Mouse (Mus musculus) intestine, embryonic 14.5 days (tissue): Measurements from ENCODE around the gene Erich3. TPM values are rescaled to one million over a fixed set of nuclear protein-coding genes. Genes with fewer than 3 reads are reported as not detected.
A peak's percentile ranks its signal among the peaks of the same experiment; 100 is the strongest.

Experiments used
- ATAC-seq: fragments of 200-750 bp; cut with Nextera tagmentation; replicated peaks from 2 replicates; pipeline ENCODE4 v1.8.0; 2017; ENCODE audit warnings: low read depth, moderate number of reproducible peaks, moderate TSS enrichment, moderate library complexity; ENCODE audit not compliant: low FRiP score, low TSS enrichment
- DNase-seq: peaks from one replicate; pipeline ENCODE4 v3.0.0-alpha.2; 2018; ENCODE audit warnings: low spot score
- H3K27ac ChIP-seq: fragments of 300-500 bp; sonication (generic); 2 replicates; pipeline ENCODE4 v1.5.1; 2014; ENCODE audit warnings: low read depth, mild to moderate bottlenecking, control low read depth
- H3K27me3 ChIP-seq: fragments of 300-500 bp; sonication (generic); replicated peaks from 2 replicates; pipeline ENCODE4 v1.6.1; 2014; ENCODE audit warnings: low read length, control low read depth; ENCODE audit not compliant: control insufficient read depth, insufficient read depth
- H3K36me3 ChIP-seq: fragments of 300-500 bp; sonication (generic); 2 replicates; pipeline ENCODE4 v1.6.1; 2014; ENCODE audit warnings: low read length, control low read depth; ENCODE audit not compliant: control insufficient read depth, insufficient read depth
- H3K4me1 ChIP-seq: fragments of 300-500 bp; sonication (generic); replicated peaks from 2 replicates; pipeline ENCODE4 v1.6.1; 2014; ENCODE audit warnings: low read length, control low read depth, mixed read lengths; ENCODE audit not compliant: control insufficient read depth, insufficient read depth
- H3K4me2 ChIP-seq: fragments of 300-500 bp; sonication (generic); 2 replicates; pipeline ENCODE4 v1.6.1; 2014; ENCODE audit warnings: low read length
- H3K4me3 ChIP-seq: fragments of 300-500 bp; sonication (generic); 2 replicates; pipeline ENCODE4 v1.5.1; 2014; ENCODE audit warnings: low read depth, low read length, control low read depth, mixed read lengths
- H3K9ac ChIP-seq: fragments of 300-500 bp; sonication (generic); 2 replicates; pipeline ENCODE4 v1.6.1; 2014; ENCODE audit warnings: mild to moderate bottlenecking, low read length
- H3K9me3 ChIP-seq: fragments of 300-500 bp; sonication (generic); 2 replicates; pipeline ENCODE4 v1.6.1; 2016; ENCODE audit warnings: low read length, control low read depth; ENCODE audit not compliant: control insufficient read depth
- WGBS: fragments of 180-500 bp; shearing (Covaris S2); extraction: QIAGEN DNeasy Blood & Tissue Kit; methylation state at CpG from one replicate; pipeline ENCODE4 v1.1.7; 2014; 5-methylcytosine and 5-hydroxymethylcytosine counted together
- polyA plus RNA-seq: library from polyadenylated mRNA; unstranded; fragments of >200 nt; fragmentation: Nextera tagmentation; extraction: Ambion mirVana; gene quantifications from 2 replicates; pipeline ENCODE4 v1.2.1, GENCODE M21; 2014

The Erich3 gene
- polyA plus RNA-seq, 1 experiment from 2014 or later, result 0.09 TPM

DNA sequence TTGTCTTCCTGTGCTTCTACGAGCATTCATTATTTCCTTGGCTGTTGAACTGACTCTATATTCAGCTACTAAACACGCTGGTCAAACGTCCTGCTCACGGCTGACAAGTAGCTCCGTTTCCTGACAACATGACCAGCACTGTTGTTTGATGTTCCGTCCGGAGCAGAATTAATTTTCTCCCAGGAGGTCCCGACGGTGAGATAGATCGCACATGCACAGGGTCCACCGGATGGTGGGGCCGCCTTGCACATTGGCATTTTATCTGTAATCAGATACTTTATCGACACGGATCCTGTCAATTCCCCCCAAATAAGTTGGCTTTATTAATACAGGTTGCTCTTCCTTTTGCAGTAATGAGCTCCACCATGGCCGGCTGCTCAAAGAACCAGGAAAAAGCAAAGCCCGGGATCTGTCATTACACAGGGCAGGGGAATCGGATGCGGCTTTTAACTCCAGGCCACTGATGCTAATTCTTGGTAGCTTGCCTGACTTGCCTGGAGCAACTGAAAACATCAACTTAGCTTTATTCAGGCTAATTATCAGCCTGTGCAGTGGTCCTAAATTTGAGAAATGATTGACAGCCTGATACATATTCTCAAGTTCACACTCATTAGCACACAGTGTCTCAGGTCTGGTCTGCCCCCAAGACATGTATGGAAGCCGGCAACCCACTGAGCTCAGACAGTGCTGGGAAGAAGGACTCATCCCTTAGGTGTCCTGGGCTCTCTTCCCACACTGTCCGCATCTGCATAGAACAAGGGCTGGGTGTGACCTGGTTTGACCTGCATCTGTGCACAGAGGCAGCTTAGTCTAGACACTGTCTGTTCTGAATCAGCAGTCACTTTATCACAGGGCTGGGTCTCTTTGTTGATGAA lies 14.0 kb upstream of the Erich3 start:
- no peak overlapping the region for H3K9ac ChIP-seq
- H3K4me1 ChIP-seq, result no peaks in the 10 kb centered on the region
- H3K4me2 ChIP-seq, result no peak overlapping the region
- 0 out of 2 replicates have a peak, but pooled peaks have one; percentile 45 for ATAC-seq
- no peaks in the 10 kb centered on the region for H3K27me3 ChIP-seq
- H3K4me3 ChIP-seq, result no peak overlapping the region
- no peaks in the 10 kb centered on the region for H3K9me3 ChIP-seq
- H3K36me3 ChIP-seq, result no peaks in the 10 kb centered on the region
- no peak overlapping the region for H3K27ac ChIP-seq
- WGBS, result 76% methylated on average over 20 of the region's 20 CpGs
- DNase-seq, result no peak

DNA sequence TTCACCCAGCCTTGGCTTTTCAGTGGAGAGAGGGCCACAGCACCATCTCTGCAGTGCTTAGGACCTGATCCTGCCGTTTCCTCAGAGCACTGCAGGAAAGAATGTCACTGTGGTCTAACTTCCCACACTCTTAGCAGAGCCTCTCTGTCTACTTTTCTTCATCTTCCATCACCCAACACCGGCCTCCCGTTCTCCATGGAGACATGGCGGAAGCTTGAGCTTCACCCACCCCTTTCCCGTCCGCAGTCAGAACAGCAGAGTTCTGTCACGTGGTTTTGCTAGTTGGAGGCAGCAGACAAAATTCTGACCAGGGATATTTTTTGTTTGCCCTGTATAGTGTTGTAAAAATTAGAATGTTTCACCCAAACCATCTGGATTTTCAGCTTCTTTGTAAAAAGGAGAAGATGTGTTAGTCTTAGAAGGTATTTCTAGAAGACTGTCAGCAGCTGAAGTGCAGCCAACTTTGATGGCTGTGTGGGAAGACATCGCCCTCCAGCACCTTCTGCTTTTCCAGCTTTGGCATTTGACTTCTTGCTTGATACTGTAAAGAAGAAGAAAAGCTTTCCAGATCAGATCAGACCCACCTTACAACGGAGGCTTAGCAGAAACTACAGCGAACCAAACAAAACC lies 12.4 kb upstream of the Erich3 start:
- DNase-seq, result no peak
- no peaks in the 10 kb centered on the region for H3K4me1 ChIP-seq
- H3K9me3 ChIP-seq, result no peaks in the 10 kb centered on the region
- H3K36me3 ChIP-seq, result no peaks in the 10 kb centered on the region
- H3K9ac ChIP-seq, result no peak overlapping the region
- no peaks in the 10 kb centered on the region for H3K27me3 ChIP-seq
- 73% methylated on average over 10 of the region's 10 CpGs for WGBS
- ATAC-seq, result no peak
- no peak overlapping the region for H3K4me3 ChIP-seq
- H3K4me2 ChIP-seq, result no peak overlapping the region
- no peak overlapping the region for H3K27ac ChIP-seq

DNA sequence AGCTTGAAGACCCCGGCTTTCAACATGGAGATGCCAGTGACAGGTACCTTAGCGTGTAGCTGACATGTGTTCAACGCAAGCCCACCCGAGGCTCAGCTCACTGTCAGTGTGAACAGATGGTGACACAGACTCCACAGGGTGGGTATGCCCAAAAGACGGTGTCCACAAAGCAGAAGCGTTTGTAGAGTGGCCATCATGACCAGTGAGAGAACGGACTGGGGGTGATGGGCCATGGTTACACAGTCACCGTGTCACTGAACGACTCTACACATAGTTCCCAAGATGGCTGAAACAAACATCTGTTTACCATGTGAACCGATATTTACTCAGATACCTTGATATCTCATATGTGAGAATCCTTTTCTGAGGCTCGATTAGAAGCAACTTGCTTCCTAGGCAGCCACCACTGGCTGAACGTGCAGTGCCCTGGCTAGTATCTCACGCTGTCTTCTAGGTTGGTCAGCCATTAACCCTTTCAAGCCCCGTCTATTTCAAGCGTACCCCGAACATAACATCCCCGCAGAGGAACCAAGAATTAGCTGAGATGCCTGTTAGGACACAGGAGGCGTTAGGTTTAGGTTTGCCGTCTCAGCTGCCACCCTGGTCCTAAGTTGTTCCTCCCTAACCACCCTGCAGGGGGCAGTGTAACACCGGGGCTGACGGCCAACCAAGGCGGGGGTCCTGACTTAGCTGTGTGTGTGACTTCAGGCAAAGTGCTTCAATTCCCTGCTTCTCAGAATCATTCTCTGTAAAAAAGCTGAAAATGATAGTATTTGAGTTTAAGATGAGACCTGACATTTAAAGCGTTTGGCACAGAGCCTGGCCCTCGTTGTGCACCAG lies 10.9 kb upstream of the Erich3 start:
- H3K4me1 ChIP-seq, result no peaks in the 10 kb centered on the region
- H3K27me3 ChIP-seq, result no peaks in the 10 kb centered on the region
- H3K27ac ChIP-seq, result no peak overlapping the region
- no peaks in the 10 kb centered on the region for H3K36me3 ChIP-seq
- 44% methylated on average over 24 of the region's 24 CpGs for WGBS
- H3K9me3 ChIP-seq, result no peaks in the 10 kb centered on the region
- no peak overlapping the region for H3K9ac ChIP-seq
- DNase-seq (peak; percentile 82), ATAC-seq (0 out of 2 replicates have a peak, but pooled peaks have one; percentile 50)
- H3K4me3 ChIP-seq, result no peak overlapping the region
- H3K4me2 ChIP-seq, result 0 out of 2 replicates have a peak overlapping the region, but pooled peaks have one; percentile 8

DNA sequence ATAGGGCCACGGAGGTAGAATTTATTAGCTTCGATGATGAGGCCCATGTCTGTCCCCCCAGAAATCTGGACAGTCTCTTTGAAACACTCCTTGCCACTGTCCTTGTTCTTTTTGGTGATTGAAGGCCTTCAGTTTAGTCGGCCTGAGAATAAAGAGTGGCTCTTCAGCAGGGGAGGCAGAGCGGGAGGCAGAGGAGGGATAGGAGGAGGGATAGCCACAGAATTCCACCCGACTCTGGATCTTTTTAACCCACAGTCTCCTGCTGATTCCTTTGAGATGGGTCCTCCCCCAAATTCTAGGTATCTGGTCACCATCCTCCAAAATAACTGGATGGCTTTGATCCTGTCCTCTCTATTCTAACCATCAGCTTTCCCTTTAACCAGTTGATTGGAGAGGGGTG lies 10.2 kb upstream of the Erich3 start:
- no peak overlapping the region for H3K9ac ChIP-seq
- no peak overlapping the region for H3K4me2 ChIP-seq
- no peak for ATAC-seq
- H3K9me3 ChIP-seq, result no peaks in the 10 kb centered on the region
- H3K4me1 ChIP-seq, result no peaks in the 10 kb centered on the region
- H3K36me3 ChIP-seq, result no peaks in the 10 kb centered on the region
- no peaks in the 10 kb centered on the region for H3K27me3 ChIP-seq
- H3K27ac ChIP-seq, result no peak overlapping the region
- no peak overlapping the region for H3K4me3 ChIP-seq
- WGBS, result 66% methylated on average over 5 of the region's 5 CpGs
- no peak for DNase-seq

DNA sequence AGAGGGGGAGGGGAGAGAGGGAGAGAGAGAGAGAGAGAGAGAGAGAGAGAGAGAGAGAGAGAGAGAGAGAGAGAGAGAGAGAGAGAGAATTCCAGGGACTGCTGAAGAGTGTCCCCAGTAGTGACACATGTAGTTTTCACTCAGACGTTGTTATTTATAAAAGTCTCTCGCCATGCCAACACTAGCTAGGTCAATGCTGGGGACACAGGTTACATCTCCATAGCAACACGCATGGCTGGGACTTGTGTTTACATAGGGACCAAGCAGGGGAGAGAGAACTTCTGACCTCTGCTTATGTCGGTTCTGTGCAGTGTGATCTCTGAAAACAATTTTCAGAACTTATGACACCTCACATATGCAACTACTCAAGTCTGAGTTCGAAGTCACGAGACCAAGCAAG lies 9.4 kb upstream of the Erich3 start:
- Histone ChIP-seq H3K4me1 (no peaks in the 10 kb centered on the region), H3K27me3 (no peaks in the 10 kb centered on the region), H3K27ac (no peak overlapping the region), H3K9me3 (no peaks in the 10 kb centered on the region), H3K36me3 (no peaks in the 10 kb centered on the region), H3K4me2 (no peak overlapping the region), H3K9ac (no peak overlapping the region), H3K4me3 (no peak overlapping the region)
- 40% methylated on average over 6 of the region's 6 CpGs for WGBS
- no peak for ATAC-seq
- DNase-seq, result no peak

DNA sequence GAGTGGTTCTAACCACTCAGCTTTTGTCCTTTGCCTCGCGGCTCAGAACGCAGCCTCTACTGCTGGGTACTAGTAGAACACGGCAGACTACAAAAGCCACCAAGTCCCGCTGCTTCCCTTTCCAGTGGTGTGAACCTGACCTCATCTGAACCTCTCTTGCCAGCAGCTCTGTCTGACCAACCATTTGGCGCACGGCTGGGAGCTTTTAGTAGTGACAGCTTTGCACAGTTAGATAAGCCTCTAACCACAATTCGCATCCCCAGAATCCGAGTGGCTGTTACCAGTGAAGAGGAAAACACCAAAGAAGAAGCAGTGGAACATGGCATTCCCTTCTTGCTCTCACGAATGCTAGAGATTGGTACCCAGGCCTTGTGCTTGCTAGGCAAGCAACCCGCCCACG lies 8.8 kb upstream of the Erich3 start:
- 73% methylated on average over 12 of the region's 12 CpGs for WGBS
- Histone ChIP-seq H3K9me3 (no peaks in the 10 kb centered on the region), H3K36me3 (no peaks in the 10 kb centered on the region), H3K27me3 (no peaks in the 10 kb centered on the region), H3K4me2 (no peak overlapping the region), H3K9ac (no peak overlapping the region), H3K4me1 (no peaks in the 10 kb centered on the region), H3K4me3 (no peak overlapping the region), H3K27ac (no peak overlapping the region)
- no peak for DNase-seq
- ATAC-seq, result no peak

DNA sequence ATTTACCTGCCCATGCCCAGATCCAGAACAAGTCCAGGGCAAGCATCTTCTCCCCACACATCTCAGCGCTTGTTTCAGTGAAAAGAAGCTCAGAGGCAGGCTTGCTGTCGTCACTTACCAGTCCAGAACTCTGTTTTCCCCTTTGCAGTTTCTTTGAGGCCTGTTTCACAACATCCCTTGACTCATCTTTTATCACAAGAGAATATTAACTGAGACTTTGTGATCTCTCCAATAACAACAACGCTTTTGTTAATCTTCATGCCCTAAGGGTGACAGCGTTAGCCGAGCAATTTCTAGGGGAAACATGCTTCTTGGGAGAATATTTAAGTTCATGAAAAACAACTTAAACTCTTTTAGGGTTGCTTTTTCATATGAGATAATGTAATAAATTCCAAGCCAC lies 7.9 kb upstream of the Erich3 start:
- Histone ChIP-seq H3K36me3 (no peaks in the 10 kb centered on the region), H3K4me2 (no peak overlapping the region), H3K9ac (no peak overlapping the region), H3K27me3 (no peaks in the 10 kb centered on the region), H3K27ac (no peak overlapping the region), H3K4me1 (no peaks in the 10 kb centered on the region), H3K9me3 (no peaks in the 10 kb centered on the region), H3K4me3 (no peak overlapping the region)
- DNase-seq (no peak), ATAC-seq (no peak)
- WGBS, result 88% methylated on average over 5 of the region's 5 CpGs

DNA sequence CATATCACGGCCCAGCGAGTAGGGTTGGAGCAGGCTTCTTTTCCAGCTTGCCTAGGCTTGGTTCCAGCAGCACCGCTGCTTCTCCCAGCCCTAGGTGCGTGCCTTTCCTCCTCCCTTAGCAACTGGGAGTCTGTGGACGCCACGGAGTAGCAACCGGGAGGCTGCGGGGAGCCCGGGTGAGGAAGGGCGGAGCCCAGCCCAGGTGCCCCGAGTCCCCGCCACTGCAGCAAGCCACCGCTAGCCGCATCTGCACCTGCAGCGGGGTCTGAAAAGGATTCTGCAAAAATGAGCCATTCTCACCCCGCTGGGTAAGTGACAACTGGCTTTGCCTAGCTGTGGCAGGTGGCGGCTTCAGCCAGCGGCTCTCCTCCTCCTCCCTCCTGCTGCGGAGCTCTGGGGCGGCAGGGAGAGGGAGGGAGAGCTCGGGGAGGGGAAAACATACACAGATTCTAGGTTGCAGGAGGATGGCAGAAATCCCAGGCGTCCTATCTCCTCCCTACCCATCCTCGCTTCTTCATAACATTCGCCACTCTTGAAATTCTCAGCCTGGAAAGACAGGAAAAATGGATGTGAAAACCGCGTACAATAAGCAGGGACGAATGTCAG lies 420 bp downstream of the Erich3 start:
- peak; percentile 62; the same call in 1 of the 2 replicates for ATAC-seq

More for the DNA sequence above, 420 bp downstream of the Erich3 start:
- DNase-seq, result peak; percentile 66
- Histone ChIP-seq H3K4me1 (0 out of 2 replicates have a peak, but pooled peaks cover 4% of the 10 kb centered on the region), H3K27me3 (peaks cover 36% of the 10 kb centered on the region), H3K9me3 (no peaks in the 10 kb centered on the region), H3K4me2 (peak overlapping the region; percentile 57), H3K4me3 (peak overlapping the region; percentile 20), H3K27ac (no peak overlapping the region), H3K9ac (no peak overlapping the region), H3K36me3 (no peaks in the 10 kb centered on the region)
- WGBS, result 4% methylated on average over 26 of the region's 27 CpGs
